Comparison of ENCODE assay signal across 16 mouse cellular contexts in genomic region chr1:50806321-50806720, GRCm38 (mm10).
"Had no signal": no experiment of that assay in that cellular context is flagged by ENCODE, and none has a peak within 500 bp of the region (broad histone marks: within the 10 kb centered on the region; RNA-seq: fewer than 3 reads in every experiment).

No protein-coding gene starts in this region.

- H3K27ac ChIP-seq: intestine, embryonic 15.5 days; limb, embryonic 12.5 days; liver, embryonic 13.5 days; lung, embryonic 15.5 days; macrophage; midbrain, embryonic 12.5 days; neural tube, embryonic 13.5 days had no signal

- H3K4me3 ChIP-seq: intestine, embryonic 15.5 days; limb, embryonic 12.5 days; liver, embryonic 13.5 days; lung, embryonic 15.5 days; megakaryocyte, embryonic 14.5 days; midbrain, embryonic 12.5 days; neural tube, embryonic 13.5 days had no signal

- DNase-seq: kidney, adult 18-20 months; kidney, postnatal 10 days; kidney, postnatal 4 days; liver; liver, embryonic 13.5 days; liver, postnatal 0 days; lung, postnatal 14 days; retina, postnatal 1 day; thymus, postnatal 4 days had no signal
